Mouse (Mus musculus) liver, adult 2 months (tissue): ENCODE measurements at regions not wholly inside any gene's neighbourhood (a gene's known extent, or its start where the extent isn't known, plus 50 kb on each side); places are given as distances from the start of the nearest gene placed in this dataset.

ENCODE experiments used
- CTCF ChIP-seq: fragments of 200-500 bp; IDR thresholded peaks from 2 replicates; pipeline ENCODE4 v1.5.1; 2011; ENCODE audit warnings: low read depth, low read length, control low read depth
- POLR2A ChIP-seq: fragments of 200-500 bp; IDR thresholded peaks from 2 replicates; pipeline ENCODE4 v1.6.1; 2011; ENCODE audit warnings: low read length, control low read depth; ENCODE audit not compliant: insufficient read depth; ENCODE audit errors: extremely low read depth

DNA sequence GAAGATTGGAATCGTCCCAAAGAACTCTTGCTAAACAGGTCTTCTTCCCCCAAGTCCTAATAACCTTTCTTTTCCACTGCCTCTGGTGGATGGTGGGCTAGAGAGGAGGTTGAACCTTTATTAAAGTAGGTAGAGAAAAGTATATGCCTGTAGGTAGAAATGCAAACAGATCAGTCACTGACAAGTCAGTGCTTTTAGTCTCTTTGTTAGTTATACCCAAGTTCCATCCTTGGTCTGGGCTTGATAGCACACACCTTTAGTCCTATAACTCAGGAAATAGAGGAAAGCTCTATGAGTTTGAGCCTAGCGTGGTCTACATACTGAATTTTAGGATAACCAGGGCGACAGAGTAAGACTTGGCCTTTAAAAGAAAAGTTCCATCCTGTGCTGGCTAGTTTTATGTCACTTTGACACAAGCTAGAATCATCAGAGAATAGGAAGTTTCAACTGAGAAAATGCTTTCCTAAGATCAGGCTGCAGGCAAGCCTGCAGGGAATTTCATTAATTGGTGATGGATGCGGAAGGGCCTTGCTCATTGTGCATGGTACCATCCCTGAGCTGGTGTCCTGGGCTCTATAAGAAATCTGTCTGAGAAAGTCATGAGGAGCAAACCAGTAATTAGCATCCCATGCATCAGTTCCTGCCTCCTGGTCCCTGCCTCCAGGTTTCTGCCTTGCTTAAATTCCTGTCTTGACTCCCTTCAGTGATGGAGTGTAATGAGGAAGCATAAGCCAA, 94.7 kb upstream of the Cpsf6 start:
- TF ChIP-seq POLR2A (no peak), CTCF (no peak)
